ENCODE assay signal across 28 mouse cellular contexts in genomic region chr11:51482251-51482650, GRCm38 (mm10).
DNase-seq lines count a peak whose midpoint lies in the region; ATAC-seq and TF ChIP-seq lines count a peak whose summit lies in the region.
"Had no signal": no experiment of that assay in that cellular context is flagged by ENCODE, and none has a peak within 500 bp of the region (broad histone marks: within the 10 kb centered on the region; RNA-seq: fewer than 3 reads in every experiment).

No protein-coding gene starts in this region.

- TF ChIP-seq CTCF in lung, embryonic 14.5 days (IDR thresholded peaks at IDR 0.05; ENCODE audit: low read depth) = no peak
- TF ChIP-seq CTCF in lung, adult 2 months (IDR thresholded peaks at IDR 0.05; ENCODE audit: insufficient read depth, low read length) = no peak

- no peaks in the 10 kb centered on the region for H3K9me3 ChIP-seq in embryonic facial prominence, embryonic 12.5 days
- H3K9me3 ChIP-seq in embryonic facial prominence, embryonic 10.5 days = peaks cover 6% of the 10 kb centered on the region; the same call in 1 of the 2 replicates
- no peaks in the 10 kb centered on the region for H3K9me3 ChIP-seq in lung, embryonic 14.5 days (ENCODE audit: low read depth, low read length)
- H3K9me3 ChIP-seq in limb, embryonic 10.5 days (replicated peaks) = no peaks in the 10 kb centered on the region
- H3K9me3 ChIP-seq: embryonic facial prominence, embryonic 13.5 days; forebrain, embryonic 12.5 days; forebrain, embryonic 15.5 days; heart, embryonic 12.5 days; heart, embryonic 15.5 days had no signal

- 56% methylated on average over 3 of the region's 3 CpGs for WGBS in embryonic facial prominence, embryonic 12.5 days
- WGBS in embryonic facial prominence, embryonic 10.5 days = 76% methylated on average over 3 of the region's 3 CpGs
- 33% methylated on average over 3 of the region's 3 CpGs for WGBS in lung, embryonic 14.5 days
- WGBS in lung, adult 2 months = 62% methylated on average over 3 of the region's 3 CpGs
- 25% methylated on average over 3 of the region's 3 CpGs for WGBS in limb, embryonic 10.5 days

- H3K4me3 ChIP-seq in embryonic facial prominence, embryonic 12.5 days = no peak overlapping the region
- H3K4me3 ChIP-seq in embryonic facial prominence, embryonic 10.5 days = no peak overlapping the region
- no peak overlapping the region for H3K4me3 ChIP-seq in lung, embryonic 14.5 days (ENCODE audit: low read depth, low read length)
- H3K4me3 ChIP-seq in lung, adult 2 months (replicated peaks; ENCODE audit: extremely low read depth, low read depth, low read length) = no peak overlapping the region
- H3K4me3 ChIP-seq in limb, embryonic 10.5 days = no peak overlapping the region
- H3K4me3 ChIP-seq: embryonic facial prominence, embryonic 13.5 days; erythroblast, embryonic 14.5 days; forebrain, embryonic 12.5 days; forebrain, embryonic 15.5 days; heart, embryonic 12.5 days; heart, embryonic 15.5 days had no signal

- no peaks in the 10 kb centered on the region for H3K27me3 ChIP-seq in embryonic facial prominence, embryonic 12.5 days
- H3K27me3 ChIP-seq in embryonic facial prominence, embryonic 10.5 days (replicated peaks; ENCODE audit: low read depth, poor library complexity, severe bottlenecking) = no peaks in the 10 kb centered on the region
- no peaks in the 10 kb centered on the region for H3K27me3 ChIP-seq in lung, embryonic 14.5 days (ENCODE audit: insufficient read depth, low read length)
- H3K27me3 ChIP-seq in limb, embryonic 10.5 days (ENCODE audit: low read depth, poor library complexity, severe bottlenecking) = no peaks in the 10 kb centered on the region
- H3K27me3 ChIP-seq: embryonic facial prominence, embryonic 13.5 days; forebrain, embryonic 12.5 days; forebrain, embryonic 15.5 days; Patski had no signal

- 0 out of 2 replicates have a peak overlapping the region, but pooled peaks have one; percentile 3 for H3K27ac ChIP-seq in embryonic facial prominence, embryonic 12.5 days
- no peak overlapping the region for H3K27ac ChIP-seq in embryonic facial prominence, embryonic 10.5 days (replicated peaks)
- no peak overlapping the region for H3K27ac ChIP-seq in lung, embryonic 14.5 days (ENCODE audit: low read depth)
- H3K27ac ChIP-seq in limb, embryonic 10.5 days = peak overlapping the region; percentile 27; the same call in 1 of the 2 replicates
- H3K27ac ChIP-seq: embryonic facial prominence, embryonic 13.5 days; forebrain, embryonic 12.5 days; forebrain, embryonic 15.5 days; heart, embryonic 15.5 days; hindbrain, embryonic 14.5 days; hindbrain, postnatal 0 days had no signal

- H3K4me2 ChIP-seq in embryonic facial prominence, embryonic 12.5 days (replicated peaks) = no peak overlapping the region
- no peak overlapping the region for H3K4me2 ChIP-seq in lung, embryonic 14.5 days
- H3K4me2 ChIP-seq: embryonic facial prominence, embryonic 13.5 days; forebrain, embryonic 12.5 days; forebrain, embryonic 15.5 days; heart, embryonic 12.5 days; heart, embryonic 15.5 days; hindbrain, embryonic 14.5 days had no signal

- no peak overlapping the region for H3K9ac ChIP-seq in embryonic facial prominence, embryonic 12.5 days
- H3K9ac ChIP-seq in lung, embryonic 14.5 days = no peak overlapping the region
- H3K9ac ChIP-seq: embryonic facial prominence, embryonic 13.5 days; forebrain, embryonic 12.5 days; forebrain, embryonic 15.5 days; heart, embryonic 12.5 days; heart, embryonic 15.5 days; hindbrain, embryonic 14.5 days had no signal

- no peak for TF ChIP-seq POLR2A in lung, adult 2 months (IDR thresholded peaks at IDR 0.05; ENCODE audit: borderline replicate concordance, extremely low read depth, low read depth, low read length)

- no peaks in the 10 kb centered on the region for H3K36me3 ChIP-seq in embryonic facial prominence, embryonic 12.5 days
- H3K36me3 ChIP-seq in embryonic facial prominence, embryonic 10.5 days (replicated peaks) = no peaks in the 10 kb centered on the region
- no peaks in the 10 kb centered on the region for H3K36me3 ChIP-seq in lung, embryonic 14.5 days (ENCODE audit: insufficient read depth)
- H3K36me3 ChIP-seq in limb, embryonic 10.5 days = no peaks in the 10 kb centered on the region
- H3K36me3 ChIP-seq: embryonic facial prominence, embryonic 13.5 days; forebrain, embryonic 12.5 days; forebrain, embryonic 15.5 days; heart, embryonic 12.5 days; heart, embryonic 15.5 days had no signal

- peaks cover 31% of the 10 kb centered on the region for H3K4me1 ChIP-seq in embryonic facial prominence, embryonic 12.5 days
- H3K4me1 ChIP-seq in embryonic facial prominence, embryonic 10.5 days = peaks cover 47% of the 10 kb centered on the region
- H3K4me1 ChIP-seq in lung, embryonic 14.5 days (ENCODE audit: insufficient read depth) = peaks cover 4% of the 10 kb centered on the region
- no peaks in the 10 kb centered on the region for H3K4me1 ChIP-seq in lung, adult 2 months (ENCODE audit: control insufficient read depth, insufficient read depth, low read length)
- H3K4me1 ChIP-seq in limb, embryonic 10.5 days = peaks cover 59% of the 10 kb centered on the region
- H3K4me1 ChIP-seq: forebrain, embryonic 12.5 days; forebrain, embryonic 15.5 days had no signal

- DNase-seq in embryonic facial prominence, embryonic 10.5 days (ENCODE audit: low spot score) = no peak
- peak; percentile 63 for DNase-seq in lung, embryonic 14.5 days
- DNase-seq in lung, adult 2 months = no peak
- DNase-seq in 3T3-L1 (ENCODE audit: low read depth, low spot score) = peak; percentile 20
- no peak for DNase-seq in limb, embryonic 10.5 days (ENCODE audit: low spot score)
- no peak for DNase-seq in adrenal gland, adult 8-10 months
- DNase-seq in urinary bladder, postnatal 14 days (ENCODE audit: low spot score) = no peak
- DNase-seq: adrenal gland, postnatal 14 days; cerebellum, adult 11 months; cerebellum, adult 2 months; cerebellum, adult 9-11 months; cerebellum, postnatal 25 days; gastrocnemius, postnatal 25 days; heart, adult 18-20 months; heart, postnatal 10 days; heart, postnatal 4 days had no signal

- ATAC-seq in embryonic facial prominence, embryonic 12.5 days (ENCODE audit: insufficient number of reproducible peaks, insufficient read depth, low FRiP score, low TSS enrichment) = no peak
- no peak for ATAC-seq in lung, embryonic 14.5 days (ENCODE audit: insufficient read depth)
- ATAC-seq: CD4-positive, CD25-positive, alpha-beta regulatory T cell, adult 4 months; forebrain, embryonic 15.5 days; hindbrain, postnatal 0 days; inflammation-experienced regulatory T-cells, adult 6 months; Patski had no signal

Comparison
In these comparisons a context has a peak if more than half of its experiments do, and no peak if none do; other contexts are left out.
1. H3K27ac ChIP-seq: peak in embryonic facial prominence, embryonic 12.5 days (single experiment) and limb, embryonic 10.5 days (single experiment); none in embryonic facial prominence, embryonic 10.5 days (single experiment) and lung, embryonic 14.5 days (single experiment).
2. DNase-seq: peak in lung, embryonic 14.5 days (single experiment) and 3T3-L1 (single experiment); none in embryonic facial prominence, embryonic 10.5 days (single experiment), lung, adult 2 months (single experiment), limb, embryonic 10.5 days (single experiment), adrenal gland, adult 8-10 months (single experiment) and urinary bladder, postnatal 14 days (single experiment).